Mouse (Mus musculus) R1 (cell line): ENCODE measurements around the gene Ccl3.

ENCODE experiments used
- DNase-seq: peaks from one replicate; pipeline ENCODE4 v3.0.0-alpha.2; 2018; ENCODE audit warnings: low read depth, low spot score

Gene Ccl3

GRCm38 (mm10) chr11:83649305-83649841 lies at the start of gene Ccl3:
Ccl3 (minus strand) TSS chr11:83649355.
- no peak for DNase-seq

GRCm38 (mm10) chr11:83692008-83692407 lies 42.9 kb upstream of the Ccl3 start:
- no peak for DNase-seq

- DNase-seq = no peak
Observed at GRCm38 (mm10) chr11:83689918-83690317, 40.8 kb upstream of the Ccl3 start.

GRCm38 (mm10) chr11:83675665-83676064 lies 26.5 kb upstream of the Ccl3 start:
- no peak for DNase-seq

GRCm38 (mm10) chr11:83671743-83672142 lies 22.6 kb upstream of the Ccl3 start:
- no peak for DNase-seq

GRCm38 (mm10) chr11:83663532-83663931 lies 14.4 kb upstream of the Ccl3 start:
- no peak for DNase-seq

GRCm38 (mm10) chr11:83662204-83662603 lies 13.0 kb upstream of the Ccl3 start, which contains the start of gene Ccl4:
Ccl4 (plus strand) TSS chr11:83662584.
- no peak for DNase-seq

GRCm38 (mm10) chr11:83658797-83659196 lies 9.6 kb upstream of the Ccl3 start:
- DNase-seq = no peak

GRCm38 (mm10) chr11:83657508-83657907 lies 8.4 kb upstream of the Ccl3 start:
- no peak for DNase-seq

GRCm38 (mm10) chr11:83654606-83655005 lies 5.5 kb upstream of the Ccl3 start:
- DNase-seq = no peak

- DNase-seq = no peak
Observed at GRCm38 (mm10) chr11:83646356-83647149, 2.6 kb downstream of the Ccl3 start.

GRCm38 (mm10) chr11:83645521-83645920 lies 3.6 kb downstream of the Ccl3 start, which contains the start of gene Rpl9-ps1:
Rpl9-ps1 (minus strand) TSS chr11:83645621.
- DNase-seq = no peak

GRCm38 (mm10) chr11:83641216-83641615 lies 7.9 kb downstream of the Ccl3 start:
- DNase-seq = no peak

GRCm38 (mm10) chr11:83640141-83640540 lies 9.0 kb downstream of the Ccl3 start:
- DNase-seq = no peak

- DNase-seq = peak; percentile 20
Observed at GRCm38 (mm10) chr11:83639533-83639932, 9.6 kb downstream of the Ccl3 start.

GRCm38 (mm10) chr11:83638934-83639333 lies 10.2 kb downstream of the Ccl3 start:
- no peak for DNase-seq

- DNase-seq = no peak
Observed at GRCm38 (mm10) chr11:83636742-83637235, 12.4 kb downstream of the Ccl3 start.

- DNase-seq = no peak
Observed at GRCm38 (mm10) chr11:83634898-83635297, 14.3 kb downstream of the Ccl3 start.

- no peak for DNase-seq
Observed at GRCm38 (mm10) chr11:83634425-83634824, 14.7 kb downstream of the Ccl3 start.

- DNase-seq = peak; percentile 17
Observed at GRCm38 (mm10) chr11:83632744-83633143, 16.4 kb downstream of the Ccl3 start.

- no peak for DNase-seq
Observed at GRCm38 (mm10) chr11:83631065-83631464, 18.1 kb downstream of the Ccl3 start.

GRCm38 (mm10) chr11:83630630-83631029 lies 18.5 kb downstream of the Ccl3 start:
- DNase-seq = no peak

- DNase-seq = no peak
Observed at GRCm38 (mm10) chr11:83628808-83629207, 20.3 kb downstream of the Ccl3 start.
